Mouse (Mus musculus): ENCODE measurements around the gene Mecom. TPM values are rescaled to one million over a fixed set of nuclear protein-coding genes. Genes with fewer than 3 reads are reported as not detected.

Gene Mecom
- total RNA-seq, 2 experiments from 2014 or later: 16.9 to 21.6 TPM

- intact Hi-C loops (cut with DNase I): loop anchor here (2.0 to 5.0 kb wide), 7 partner anchors 44 to 624 kb away; no protein-coding TSS in a partner anchor
- DNase-seq: peak; percentile 84 to 90
Measured at GRCm38 (mm10) chr3:30514901-30515794, 32.7 kb downstream of the Mecom start.

DNA sequence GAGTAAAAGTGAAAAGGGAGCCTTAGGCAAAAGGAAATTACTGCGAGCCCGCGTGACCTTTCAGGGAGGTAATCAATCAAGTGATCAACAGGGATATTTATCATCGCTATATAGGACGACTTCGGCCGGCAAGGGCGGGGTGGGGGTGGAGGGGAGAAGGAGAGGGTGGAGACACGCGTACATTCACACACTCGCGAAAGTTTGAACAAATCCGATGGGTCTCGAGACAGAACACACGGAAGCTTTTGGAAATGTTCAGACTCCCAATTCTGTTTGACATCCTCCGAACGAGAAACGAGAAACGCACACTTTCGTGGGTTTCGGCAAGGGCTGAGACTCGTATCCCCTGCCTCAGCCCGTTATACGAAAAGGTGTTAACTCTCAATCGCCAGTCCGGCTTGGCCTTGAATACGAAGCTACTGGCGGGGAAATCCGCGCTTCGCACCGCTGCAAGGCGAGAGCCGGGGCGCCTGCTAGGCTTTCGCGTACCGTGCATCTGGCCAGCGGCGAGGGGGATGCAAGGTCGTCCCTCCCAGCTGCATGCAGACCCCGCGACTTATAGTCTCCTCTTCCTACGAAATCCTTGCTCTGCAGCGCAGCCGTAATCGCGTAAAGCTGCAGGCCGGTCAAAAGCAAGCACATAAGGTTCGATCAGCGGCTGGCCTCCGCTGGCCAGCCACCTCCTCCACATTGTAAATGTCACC is 33.6 kb downstream of the Mecom start:
- intact Hi-C loops (cut with DNase I): loop anchor here (2.0 to 5.0 kb wide), 7 partner anchors 45 to 623 kb away; no protein-coding TSS in a partner anchor
- peak; percentile 57 to 72 for DNase-seq

DNA sequence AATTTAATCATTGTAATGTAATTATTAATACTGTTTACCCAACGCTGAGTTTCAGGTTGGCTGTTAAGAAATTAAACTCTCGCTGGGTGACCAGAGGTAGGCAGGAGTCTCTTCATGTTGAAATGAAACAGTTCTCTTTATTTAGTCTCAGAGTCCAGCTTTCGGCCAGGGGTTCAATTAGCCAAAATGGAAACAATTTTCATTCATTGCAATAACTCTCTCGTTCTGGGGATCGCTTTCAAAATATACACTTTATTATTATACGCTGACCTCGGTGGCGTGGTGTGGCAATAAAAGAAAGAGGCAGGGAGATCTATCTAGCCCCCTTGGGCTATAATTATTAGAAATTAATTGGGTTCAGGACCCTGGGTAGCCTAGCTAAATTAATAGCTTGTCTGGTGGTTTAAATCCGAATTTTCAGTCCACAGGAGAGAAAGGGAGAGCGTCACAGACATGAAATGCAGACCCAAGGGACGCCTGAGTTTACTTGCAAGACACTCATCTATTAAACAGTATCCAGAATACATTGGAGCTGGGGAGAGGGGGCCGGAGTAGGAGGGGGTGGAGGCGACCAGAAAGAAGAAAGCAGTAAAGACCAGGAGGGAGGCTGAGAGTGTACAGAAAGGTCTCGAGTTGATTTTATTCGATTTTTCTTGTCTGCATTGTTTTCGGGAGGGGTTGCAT is 34.4 kb downstream of the Mecom start:
- peak in 1 of 2 experiments; percentile 31 for DNase-seq
- intact Hi-C loops (cut with DNase I): loop anchor here (5.0 kb wide), 4 partner anchors 66 to 516 kb away; no protein-coding TSS in a partner anchor

- DNase-seq: no peak
- intact Hi-C loops (cut with DNase I): loop anchor here (5.0 kb wide), 4 partner anchors 65 to 515 kb away; no protein-coding TSS in a partner anchor
Measured at GRCm38 (mm10) chr3:30512459-30513030, 35.3 kb downstream of the Mecom start.

- intact Hi-C loops (cut with DNase I): loop anchor here (2.0 to 5.0 kb wide), 5 partner anchors 64 to 699 kb away; no protein-coding TSS in a partner anchor
Measured at GRCm38 (mm10) chr3:30511796-30512195, 36.0 kb downstream of the Mecom start.

GRCm38 (mm10) chr3:30511062-30511640 is 36.7 kb downstream of the Mecom start:
- intact Hi-C loops (cut with DNase I): loop anchor here (2.0 to 5.0 kb wide), 5 partner anchors 64 to 698 kb away; no protein-coding TSS in a partner anchor
- DNase-seq: no peak

More at GRCm38 (mm10) chr3:30511796-30512195, 36.0 kb downstream of the Mecom start:
- DNase-seq: no peak

GRCm38 (mm10) chr3:30510646-30511045 is 37.2 kb downstream of the Mecom start:
- no peak for DNase-seq
- intact Hi-C loops (cut with DNase I): loop anchor here (2.0 to 5.0 kb wide), 5 partner anchors 63 to 698 kb away; no protein-coding TSS in a partner anchor

DNA sequence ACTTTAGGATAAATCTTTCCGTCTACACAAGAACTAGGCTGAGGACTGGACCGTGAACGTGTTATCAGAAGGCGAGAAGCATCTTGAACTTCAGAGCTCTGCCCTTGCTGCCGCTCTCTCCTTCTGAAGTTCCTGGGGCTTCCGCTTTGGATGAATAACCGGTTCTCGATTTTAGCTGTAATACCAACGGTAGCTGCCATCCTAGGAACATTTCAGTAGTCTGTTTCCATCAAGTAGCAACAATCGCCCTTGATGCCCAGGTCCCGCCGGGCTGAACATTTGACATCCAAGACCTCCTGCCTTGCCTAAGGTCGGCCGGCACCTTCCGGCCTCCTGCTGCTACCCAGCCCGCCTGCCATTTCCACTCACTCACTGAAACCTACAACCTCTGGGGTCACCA is 37.7 kb downstream of the Mecom start:
- peak in 1 of 2 experiments; percentile 27 for DNase-seq
- intact Hi-C loops (cut with DNase I): loop anchor here (2.0 to 5.0 kb wide), 5 partner anchors 63 to 697 kb away; no protein-coding TSS in a partner anchor

DNA sequence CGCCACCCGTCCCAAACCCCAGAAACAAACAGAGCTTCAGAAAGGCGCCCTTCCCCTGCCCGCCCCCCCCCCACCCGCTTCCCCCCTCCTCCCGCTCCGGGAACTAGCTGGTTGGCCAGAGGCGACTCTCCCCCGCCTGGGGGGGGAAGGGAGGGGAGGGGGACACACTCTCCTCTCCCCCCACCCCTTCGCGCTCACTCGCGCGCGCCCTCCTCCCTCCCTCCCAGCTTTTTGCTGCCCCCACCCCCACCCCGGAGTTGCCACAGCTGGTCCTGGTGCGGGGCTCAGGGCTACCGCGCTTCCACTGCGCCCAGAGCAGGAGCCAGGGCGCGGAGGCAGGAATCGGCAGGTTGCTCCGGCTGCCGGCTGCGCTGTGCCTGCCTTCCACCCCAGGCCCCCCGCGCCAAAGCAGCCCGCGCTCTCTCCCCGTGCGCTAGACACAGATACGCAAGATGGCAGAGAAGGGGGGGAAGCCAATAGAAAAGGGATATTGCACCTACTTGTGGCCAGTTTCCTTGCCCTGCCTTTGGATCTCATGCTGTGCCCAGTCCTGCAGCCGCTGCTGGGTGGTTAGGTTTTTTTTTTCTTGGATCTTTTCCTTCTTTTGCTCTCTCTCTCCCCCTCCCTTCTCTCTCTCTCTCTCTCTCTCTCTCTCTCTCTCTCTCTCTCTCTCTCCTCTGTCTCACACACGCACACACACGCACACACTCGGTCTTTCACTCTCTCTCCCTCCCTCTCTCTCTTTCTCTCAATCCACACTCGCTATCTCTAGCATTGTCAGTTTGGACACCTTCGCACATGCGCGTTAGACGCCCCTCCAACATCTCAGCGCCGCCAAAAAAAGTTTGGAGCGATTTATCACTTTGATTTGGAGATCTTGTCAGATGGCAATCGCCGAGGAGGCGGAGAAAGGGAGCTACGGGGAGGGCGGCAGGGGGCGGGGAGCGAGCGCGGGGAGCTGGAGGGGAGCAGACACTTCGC is 38.6 kb downstream of the Mecom start:
- DNase-seq: peak; percentile 64 to 75
- intact Hi-C loops (cut with DNase I): loop anchor here (2.0 to 5.0 kb wide), 3 partner anchors 42 to 402 kb away; no protein-coding TSS in a partner anchor

DNA sequence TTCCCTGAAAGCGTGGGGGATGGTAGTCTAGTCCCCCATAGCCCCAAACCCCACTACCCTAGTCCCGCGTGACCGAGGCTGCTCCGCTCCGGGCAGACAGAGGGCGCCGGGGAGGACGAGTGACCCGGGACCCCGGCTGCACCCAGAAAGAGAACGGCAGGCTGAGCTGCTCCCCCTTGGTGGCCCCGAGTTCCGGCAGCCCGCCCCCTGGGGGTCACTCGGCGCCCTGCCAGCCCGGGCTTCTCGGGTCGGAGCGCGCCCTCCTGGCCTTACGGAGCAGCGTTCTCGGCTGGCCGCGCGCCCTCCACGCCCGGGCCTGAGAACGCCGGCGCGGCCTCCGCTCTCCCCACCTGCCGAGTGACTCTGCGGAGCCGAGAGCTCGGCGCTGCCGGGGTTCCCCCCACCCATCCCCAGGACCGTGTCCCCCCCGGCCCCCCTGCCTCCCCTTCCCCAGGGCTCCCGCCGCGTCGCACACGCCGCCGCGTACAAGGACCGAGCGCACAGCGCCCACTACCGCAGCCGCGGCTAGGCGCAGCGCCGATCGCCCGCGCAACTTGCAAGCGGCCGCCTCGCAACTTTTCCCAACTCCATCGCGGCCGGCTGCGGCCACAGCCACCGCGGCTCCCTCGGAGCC is 39.4 kb downstream of the Mecom start:
- intact Hi-C loops (cut with DNase I): loop anchor here (2.0 to 5.0 kb wide), 3 partner anchors 42 to 401 kb away; no protein-coding TSS in a partner anchor
- DNase-seq: peak; percentile 88

- intact Hi-C loops (cut with DNase I): loop anchor here (2.0 to 5.0 kb wide), 4 partner anchors 41 to 400 kb away; no protein-coding TSS in a partner anchor
- DNase-seq: peak; percentile 53 to 69
Measured at GRCm38 (mm10) chr3:30507576-30508295, 40.1 kb downstream of the Mecom start.

GRCm38 (mm10) chr3:30507028-30507575 is 40.7 kb downstream of the Mecom start:
- intact Hi-C loops (cut with DNase I): loop anchor here (2.0 to 5.0 kb wide), 3 partner anchors 48 to 400 kb away; no protein-coding TSS in a partner anchor

GRCm38 (mm10) chr3:30506329-30507027 is 41.3 kb downstream of the Mecom start:
- DNase-seq: no peak
- intact Hi-C loops (cut with DNase I): loop anchor here (2.0 to 5.0 kb wide), 3 partner anchors 48 to 399 kb away; no protein-coding TSS in a partner anchor

More at GRCm38 (mm10) chr3:30507028-30507575, 40.7 kb downstream of the Mecom start:
- peak; percentile 61 to 74 for DNase-seq

DNA sequence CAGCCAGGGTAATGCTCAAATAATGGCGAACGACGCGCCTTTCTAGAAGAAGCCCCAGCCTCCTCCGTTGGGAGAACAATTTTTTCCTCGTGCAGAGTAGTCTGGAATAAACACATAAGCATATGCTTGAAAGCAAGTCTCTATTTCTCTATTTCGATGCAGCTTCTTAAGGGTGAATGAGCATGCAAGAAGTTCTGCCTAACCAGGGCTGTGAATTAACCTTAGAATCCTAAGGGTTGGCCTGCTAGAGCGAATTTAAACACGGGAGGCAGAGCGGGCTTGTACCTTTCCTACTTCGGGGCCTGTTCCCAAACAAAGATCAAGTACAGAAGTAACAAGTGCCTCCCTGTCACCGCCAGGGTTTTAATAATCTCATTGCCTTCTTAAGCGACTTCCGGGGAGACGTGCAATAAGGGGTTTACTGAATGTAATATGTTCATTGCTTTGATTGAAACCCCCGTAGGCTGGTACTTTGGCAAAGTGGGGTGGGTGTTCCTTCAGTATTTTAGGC is 42.0 kb downstream of the Mecom start:
- peak in 1 of 2 experiments; percentile 15 for DNase-seq
- intact Hi-C loops (cut with DNase I): loop anchor here (2.0 to 5.0 kb wide), 3 partner anchors 47 to 398 kb away; no protein-coding TSS in a partner anchor

GRCm38 (mm10) chr3:30504561-30504960 is 43.2 kb downstream of the Mecom start:
- no peak for DNase-seq

More at GRCm38 (mm10) chr3:30504561-30504960, 43.2 kb downstream of the Mecom start:
- intact Hi-C loops (cut with DNase I): no loop called here
